In genomic region chr1:81577665-81578201, GRCm38 (mm10) we compare ENCODE assay signal across 8 mouse cellular contexts.
DNase-seq lines count a peak whose midpoint lies in the region; ATAC-seq and TF ChIP-seq lines count a peak whose summit lies in the region.
"Had no signal": no experiment of that assay in that cellular context is flagged by ENCODE, and none has a peak within 500 bp of the region (broad histone marks: within the 10 kb centered on the region; RNA-seq: fewer than 3 reads in every experiment).

No protein-coding gene starts in this region.

- no peak overlapping the region for H3K27ac ChIP-seq in forebrain, embryonic 11.5 days (ENCODE audit: low read depth, low read length)
- H3K27ac ChIP-seq in limb, embryonic 15.5 days: no peak overlapping the region
- H3K27ac ChIP-seq in thymus, adult 2 months (ENCODE audit: control insufficient read depth, insufficient read depth, low read length): no peak overlapping the region

- no peaks in the 10 kb centered on the region for H3K9me3 ChIP-seq in forebrain, embryonic 11.5 days (ENCODE audit: control insufficient read depth, low read length)
- no peaks in the 10 kb centered on the region for H3K9me3 ChIP-seq in limb, embryonic 15.5 days

- peak; percentile 7 to 14 for DNase-seq in right cerebral cortex, adult 2 months (ENCODE audit: low spot score in 2 of 2)
- DNase-seq in right cerebral cortex, postnatal 4 days: no peak
- no peak for DNase-seq in forebrain, embryonic 11.5 days (ENCODE audit: low spot score)
- no peak for DNase-seq in adrenal gland, adult (ENCODE audit: inconsistent age in 2 of 2, low spot score in 1 of 2)
- no peak for DNase-seq in thymus, adult 2 months
- DNase-seq in urinary bladder, postnatal 4 days (ENCODE audit: low spot score in 2 of 2): no peak

- H3K9ac ChIP-seq in forebrain, embryonic 11.5 days (ENCODE audit: low read length): no peak overlapping the region
- H3K9ac ChIP-seq in limb, embryonic 15.5 days: no peak overlapping the region

- no peak overlapping the region for H3K4me3 ChIP-seq in forebrain, embryonic 11.5 days (ENCODE audit: low read depth, low read length)
- no peak overlapping the region for H3K4me3 ChIP-seq in limb, embryonic 15.5 days
- no peak overlapping the region for H3K4me3 ChIP-seq in thymus, adult 2 months (ENCODE audit: control insufficient read depth, insufficient read depth, low read length)

- peaks cover 4% of the 10 kb centered on the region; the same call in 1 of the 2 replicates for H3K4me1 ChIP-seq in forebrain, embryonic 11.5 days (replicated peaks; ENCODE audit: control insufficient read depth, insufficient read depth, low read length)
- H3K4me1 ChIP-seq in limb, embryonic 15.5 days: peaks cover 3% of the 10 kb centered on the region; the same call in 1 of the 2 replicates
- H3K4me1 ChIP-seq in thymus, adult 2 months (replicated peaks; ENCODE audit: control insufficient read depth, insufficient read depth, low read length): no peaks in the 10 kb centered on the region

- H3K27me3 ChIP-seq in forebrain, embryonic 11.5 days (ENCODE audit: control insufficient read depth, insufficient read depth, low read length): no peaks in the 10 kb centered on the region
- no peaks in the 10 kb centered on the region for H3K27me3 ChIP-seq in limb, embryonic 15.5 days
- no peaks in the 10 kb centered on the region for H3K27me3 ChIP-seq in thymus, adult 2 months (ENCODE audit: control insufficient read depth, insufficient read depth, low read length)

- TF ChIP-seq POLR2A in thymus, adult 2 months (IDR thresholded peaks at IDR 0.05; ENCODE audit: control insufficient read depth, extremely low read depth, insufficient read depth, low read length, poor library complexity): no peak

- H3K36me3 ChIP-seq in forebrain, embryonic 11.5 days (ENCODE audit: control insufficient read depth, insufficient read depth, low read length): no peaks in the 10 kb centered on the region
- H3K36me3 ChIP-seq in limb, embryonic 15.5 days: no peaks in the 10 kb centered on the region
- H3K36me3 ChIP-seq in thymus, adult 2 months (ENCODE audit: control insufficient read depth, insufficient read depth, low read length): no peaks in the 10 kb centered on the region
- H3K36me3 ChIP-seq: G1E had no signal

- 16% methylated on average over 9 of the region's 9 CpGs for WGBS in forebrain, embryonic 11.5 days
- 31% methylated on average over 9 of the region's 9 CpGs for WGBS in limb, embryonic 15.5 days
- WGBS in thymus, adult 2 months: 75% methylated on average over 9 of the region's 9 CpGs

- TF ChIP-seq CTCF in thymus, adult 2 months (IDR thresholded peaks at IDR 0.05; ENCODE audit: borderline replicate concordance, control insufficient read depth, extremely low read depth, insufficient read depth, low read length, poor library complexity): no peak

- ATAC-seq in forebrain, embryonic 11.5 days (replicated peaks; ENCODE audit: low FRiP score): peak; percentile 53; the same call in 1 of the 2 replicates
- ATAC-seq in limb, embryonic 15.5 days (ENCODE audit: insufficient number of reproducible peaks, low FRiP score, low TSS enrichment, low read depth): no peak

- peak overlapping the region; percentile 8; the same call in 1 of the 2 replicates for H3K4me2 ChIP-seq in forebrain, embryonic 11.5 days (ENCODE audit: low read depth, low read length, severe bottlenecking)
- H3K4me2 ChIP-seq in limb, embryonic 15.5 days: 0 out of 2 replicates have a peak overlapping the region, but pooled peaks have one; percentile 12

Comparison
In these comparisons a context has a peak if more than half of its experiments do, and no peak if none do; other contexts are left out.
1. DNase-seq: peak in right cerebral cortex, adult 2 months (2 of 2); none in right cerebral cortex, postnatal 4 days (single experiment), forebrain, embryonic 11.5 days (single experiment), adrenal gland, adult (0 of 2), thymus, adult 2 months (single experiment) and urinary bladder, postnatal 4 days (0 of 2).